Mouse (Mus musculus): ENCODE results near the gene Phf3. TPM values are rescaled to one million over a fixed set of nuclear protein-coding genes. Genes with fewer than 3 reads are reported as not detected.
"Not testable (repeated sequence)": the region's sequence is repeated elsewhere in the genome, so short reads cannot be mapped to it uniquely, and the experiment has no call there.

Phf3 gene
- total RNA-seq (2015) (63.9 and 68.6 TPM in 2 replicates), total RNA-seq (2017) (81.3 and 84.4 TPM in 2 replicates)

- peak; percentile 74 for ATAC-seq (ENCODE audit: poor library complexity, severe bottlenecking)
Measured at GRCm38 (mm10) chr1:30873541-30874260, at the start of gene Phf3. TSS of gene Phf3 (minus strand) at chr1:30873921.

GRCm38 (mm10) chr1:30922237-30922636 is 48.5 kb upstream of the Phf3 start:
- ATAC-seq (ENCODE audit: poor library complexity, severe bottlenecking) = no peak

GRCm38 (mm10) chr1:30921252-30921651 is 47.5 kb upstream of the Phf3 start:
- peak; percentile 85 for ATAC-seq (ENCODE audit: poor library complexity, severe bottlenecking)

- ATAC-seq (ENCODE audit: poor library complexity, severe bottlenecking) = peak; percentile 97
Measured at GRCm38 (mm10) chr1:30920620-30921177, 47.0 kb upstream of the Phf3 start.

GRCm38 (mm10) chr1:30910172-30910571 is 36.5 kb upstream of the Phf3 start:
- ATAC-seq (ENCODE audit: poor library complexity, severe bottlenecking) = no peak

GRCm38 (mm10) chr1:30908797-30909196 is 35.1 kb upstream of the Phf3 start:
- ATAC-seq (ENCODE audit: poor library complexity, severe bottlenecking) = no peak

GRCm38 (mm10) chr1:30903480-30904218 is 29.9 kb upstream of the Phf3 start:
- ATAC-seq (ENCODE audit: poor library complexity, severe bottlenecking) = no peak

- no peak for ATAC-seq (ENCODE audit: poor library complexity, severe bottlenecking)
Measured at GRCm38 (mm10) chr1:30898691-30899090, 25.0 kb upstream of the Phf3 start.

GRCm38 (mm10) chr1:30895366-30895765 is 21.6 kb upstream of the Phf3 start:
- not testable (repeated sequence) for ATAC-seq (ENCODE audit: poor library complexity, severe bottlenecking)

GRCm38 (mm10) chr1:30883806-30884205 is 10.1 kb upstream of the Phf3 start:
- not testable (repeated sequence) for ATAC-seq (ENCODE audit: poor library complexity, severe bottlenecking)

GRCm38 (mm10) chr1:30875746-30876145 is 2.0 kb upstream of the Phf3 start:
- no peak for ATAC-seq (ENCODE audit: poor library complexity, severe bottlenecking)

GRCm38 (mm10) chr1:30874261-30875131 is 775 bp upstream of the Phf3 start:
- ATAC-seq (ENCODE audit: poor library complexity, severe bottlenecking) = no peak

- peak; percentile 38 for ATAC-seq (ENCODE audit: poor library complexity, severe bottlenecking)
Measured at GRCm38 (mm10) chr1:30872836-30873540, 733 bp downstream of the Phf3 start.

GRCm38 (mm10) chr1:30867786-30868185 is 5.9 kb downstream of the Phf3 start:
- ATAC-seq (ENCODE audit: poor library complexity, severe bottlenecking) = no peak

- no peak for ATAC-seq (ENCODE audit: poor library complexity, severe bottlenecking)
Measured at GRCm38 (mm10) chr1:30852518-30852917, 21.2 kb downstream of the Phf3 start.

- no peak; the same call in 1 of the 2 replicates for ATAC-seq (ENCODE audit: poor library complexity, severe bottlenecking)
Measured at GRCm38 (mm10) chr1:30851920-30852319, 21.8 kb downstream of the Phf3 start.

GRCm38 (mm10) chr1:30850906-30851305 is 22.8 kb downstream of the Phf3 start:
- no peak for ATAC-seq (ENCODE audit: poor library complexity, severe bottlenecking)

- no peak for ATAC-seq (ENCODE audit: poor library complexity, severe bottlenecking)
Measured at GRCm38 (mm10) chr1:30849955-30850354, 23.8 kb downstream of the Phf3 start.

- ATAC-seq (ENCODE audit: poor library complexity, severe bottlenecking) = no peak
Measured at GRCm38 (mm10) chr1:30847706-30848105, 26.0 kb downstream of the Phf3 start.

- no peak for ATAC-seq (ENCODE audit: poor library complexity, severe bottlenecking)
Measured at GRCm38 (mm10) chr1:30839662-30840061, 34.1 kb downstream of the Phf3 start.
